Mouse (Mus musculus) liver, embryonic 12.5 days (tissue): Measurements from ENCODE around the gene Olfr974. TPM values are rescaled to one million over a fixed set of nuclear protein-coding genes. Genes with fewer than 3 reads are reported as not detected.
"Not testable (repeated sequence)": the region's sequence is repeated elsewhere in the genome, so short reads cannot be mapped to it uniquely, and the experiment has no call there.

ENCODE experiments used
- ATAC-seq: fragments of 200-750 bp; cut with Nextera tagmentation; 2 replicates; pipeline ENCODE4 v1.8.0; 2017; ENCODE audit warnings: moderate number of reproducible peaks, mild to moderate bottlenecking, moderate library complexity
- H3K27ac ChIP-seq: fragments of 300-500 bp; sonication (generic); 2 replicates; pipeline ENCODE4 v1.5.1; 2016; ENCODE audit warnings: mild to moderate bottlenecking
- H3K27me3 ChIP-seq: fragments of 300-500 bp; sonication (generic); replicated peaks from 2 replicates; pipeline ENCODE4 v1.6.1; 2016; ENCODE audit warnings: mild to moderate bottlenecking, moderate library complexity
- H3K36me3 ChIP-seq: fragments of 300-500 bp; sonication (generic); 2 replicates; pipeline ENCODE4 v1.6.1; 2016; ENCODE audit warnings: mild to moderate bottlenecking, moderate library complexity
- H3K4me1 ChIP-seq: fragments of 300-500 bp; sonication (generic); 2 replicates; pipeline ENCODE4 v1.6.1; 2016
- H3K4me2 ChIP-seq: fragments of 300-500 bp; sonication (generic); 2 replicates; pipeline ENCODE4 v1.6.1; 2016; ENCODE audit warnings: mild to moderate bottlenecking, moderate library complexity
- H3K4me3 ChIP-seq: fragments of 300-500 bp; sonication (generic); 2 replicates; pipeline ENCODE4 v1.5.1; 2016; ENCODE audit warnings: mild to moderate bottlenecking, moderate library complexity
- H3K9ac ChIP-seq: fragments of 300-500 bp; sonication (generic); 2 replicates; pipeline ENCODE4 v1.6.1; 2016; ENCODE audit warnings: mild to moderate bottlenecking, moderate library complexity
- H3K9me3 ChIP-seq: fragments of 300-500 bp; sonication (generic); replicated peaks from 2 replicates; pipeline ENCODE4 v1.6.1; 2016; ENCODE audit warnings: mild to moderate bottlenecking, moderate library complexity
- WGBS: fragments of 180-500 bp; shearing (Covaris S2); methylation state at CpG from one replicate; pipeline ENCODE4 v1.1.7; 2016; ENCODE audit not compliant: insufficient replicate concordance; 5-methylcytosine and 5-hydroxymethylcytosine counted together
- polyA plus RNA-seq: library from polyadenylated mRNA; unstranded; fragments of >200 nt; fragmentation: Nextera tagmentation; extraction: Ambion mirVana; gene quantifications from 2 replicates; pipeline ENCODE4 v1.2.1, GENCODE M21; 2016

Olfr974 gene
- not detected in 2 replicates for polyA plus RNA-seq

GRCm38 (mm10) chr9:39937201-39937600, at the start of gene Olfr974:
Olfr974 (plus strand) TSS chr9:39937501.
- H3K27me3 ChIP-seq, result no peaks in the 10 kb centered on the region
- H3K4me1 ChIP-seq, result no peaks in the 10 kb centered on the region
- no peak within 1 kb of the TSS for H3K4me3 ChIP-seq
- whole genome bisulfite sequencing, result 77% methylated on average over 1 of the region's 1 CpGs
- no peak for ATAC-seq
- H3K4me2 ChIP-seq, result no peak within 1 kb of the TSS
- no peaks in the 10 kb centered on the region for H3K36me3 ChIP-seq
- no peaks in the 10 kb centered on the region for H3K9me3 ChIP-seq
- H3K27ac ChIP-seq, result no peak within 1 kb of the TSS
- H3K9ac ChIP-seq, result no peak within 1 kb of the TSS

- Histone ChIP-seq H3K4me3 (no peak overlapping the region), H3K4me1 (no peaks in the 10 kb centered on the region), H3K9me3 (no peaks in the 10 kb centered on the region), H3K27ac (no peak overlapping the region), H3K27me3 (no peaks in the 10 kb centered on the region), H3K9ac (no peak overlapping the region), H3K36me3 (no peaks in the 10 kb centered on the region), H3K4me2 (no peak overlapping the region)
- peak; percentile 51; the same call in 1 of the 2 replicates for ATAC-seq
- WGBS, result 29% methylated on average over 6 of the region's 6 CpGs
Measured at GRCm38 (mm10) chr9:39905106-39905505, 32.2 kb upstream of the Olfr974 start.

- Histone ChIP-seq H3K27me3 (no peaks in the 10 kb centered on the region), H3K36me3 (no peaks in the 10 kb centered on the region), H3K27ac (no peak within 1 kb of the TSS), H3K4me3 (no peak within 1 kb of the TSS), H3K4me1 (no peaks in the 10 kb centered on the region), H3K4me2 (no peak within 1 kb of the TSS), H3K9ac (no peak within 1 kb of the TSS), H3K9me3 (no peaks in the 10 kb centered on the region)
- no peak for ATAC-seq
- 57% methylated on average over 2 of the region's 2 CpGs for WGBS
Measured at GRCm38 (mm10) chr9:39907036-39907435, 30.3 kb upstream of the Olfr974 start, which contains the start of gene Olfr229. Olfr229 (plus strand) TSS chr9:39907336.

GRCm38 (mm10) chr9:39909939-39910338, 27.4 kb upstream of the Olfr974 start:
- no peaks in the 10 kb centered on the region for H3K4me1 ChIP-seq
- no peak overlapping the region for H3K27ac ChIP-seq
- ATAC-seq, result no peak
- H3K4me3 ChIP-seq, result no peak overlapping the region
- WGBS, result 49% methylated on average over 3 of the region's 3 CpGs
- no peak overlapping the region for H3K9ac ChIP-seq
- no peaks in the 10 kb centered on the region for H3K9me3 ChIP-seq
- no peak overlapping the region for H3K4me2 ChIP-seq
- H3K27me3 ChIP-seq, result no peaks in the 10 kb centered on the region
- H3K36me3 ChIP-seq, result no peaks in the 10 kb centered on the region

GRCm38 (mm10) chr9:39927975-39928836, 9.1 kb upstream of the Olfr974 start:
- H3K27me3 ChIP-seq, H3K4me3 ChIP-seq, H3K27ac ChIP-seq, ATAC-seq, H3K4me2 ChIP-seq, H3K4me1 ChIP-seq, H3K9me3 ChIP-seq, H3K36me3 ChIP-seq, H3K9ac ChIP-seq: not testable (repeated sequence)
- no CpG with 5 or more reads among the region's 4 CpGs for WGBS

GRCm38 (mm10) chr9:39928837-39929236, 8.5 kb upstream of the Olfr974 start:
- not testable (repeated sequence) for H3K27me3 ChIP-seq, H3K4me3 ChIP-seq, H3K27ac ChIP-seq, H3K9ac ChIP-seq, ATAC-seq, H3K4me1 ChIP-seq, H3K36me3 ChIP-seq, H3K9me3 ChIP-seq, H3K4me2 ChIP-seq
- 36% methylated on average over 1 of the region's 1 CpGs for whole genome bisulfite sequencing

GRCm38 (mm10) chr9:39951946-39952345, 14.6 kb downstream of the Olfr974 start, which contains the start of gene Olfr975:
Olfr975 (minus strand) TSS chr9:39952046.
- H3K4me3 ChIP-seq, result no peak within 1 kb of the TSS
- no peaks in the 10 kb centered on the region for H3K27me3 ChIP-seq
- H3K9me3 ChIP-seq, result no peaks in the 10 kb centered on the region

GRCm38 (mm10) chr9:39961033-39961432, 23.7 kb downstream of the Olfr974 start, which contains the start of gene Olfr976:
Olfr976 (minus strand) TSS chr9:39961133.
- H3K27ac ChIP-seq, H3K4me2 ChIP-seq, ATAC-seq, H3K36me3 ChIP-seq, H3K4me3 ChIP-seq, H3K4me1 ChIP-seq, H3K27me3 ChIP-seq, H3K9ac ChIP-seq, H3K9me3 ChIP-seq: not testable (repeated sequence)
- 69% methylated on average over 8 of the region's 9 CpGs for WGBS

More at GRCm38 (mm10) chr9:39951946-39952345, 14.6 kb downstream of the Olfr974 start, which contains the start of gene Olfr975:
- H3K9ac ChIP-seq, result no peak within 1 kb of the TSS
- no peak for ATAC-seq
- no peaks in the 10 kb centered on the region for H3K4me1 ChIP-seq
- no peak within 1 kb of the TSS for H3K27ac ChIP-seq
- H3K36me3 ChIP-seq, result no peaks in the 10 kb centered on the region
- 29% methylated on average over 1 of the region's 1 CpGs for WGBS
- H3K4me2 ChIP-seq, result no peak within 1 kb of the TSS

GRCm38 (mm10) chr9:39976581-39977145, 39.4 kb downstream of the Olfr974 start:
- ATAC-seq, H3K27ac ChIP-seq, H3K4me2 ChIP-seq, H3K9me3 ChIP-seq, H3K27me3 ChIP-seq, H3K4me1 ChIP-seq, H3K9ac ChIP-seq, H3K4me3 ChIP-seq, H3K36me3 ChIP-seq: not testable (repeated sequence)
- WGBS, result 67% methylated on average over 1 of the region's 1 CpGs

GRCm38 (mm10) chr9:39991813-39992212, 54.5 kb downstream of the Olfr974 start, which contains the start of gene Olfr978:
Olfr978 (plus strand) TSS chr9:39992113.
- 72% methylated on average over 2 of the region's 2 CpGs for WGBS
- no peak within 1 kb of the TSS for H3K27ac ChIP-seq
- no peaks in the 10 kb centered on the region for H3K4me1 ChIP-seq
- H3K9ac ChIP-seq, result no peak within 1 kb of the TSS
- H3K4me2 ChIP-seq, result no peak within 1 kb of the TSS
- H3K4me3 ChIP-seq, result no peak within 1 kb of the TSS
- H3K9me3 ChIP-seq, result no peaks in the 10 kb centered on the region
- no peaks in the 10 kb centered on the region for H3K36me3 ChIP-seq
- no peak for ATAC-seq
- H3K27me3 ChIP-seq, result no peaks in the 10 kb centered on the region
